8 mouse cellular contexts compared by ENCODE assay signal in the genomic region with DNA sequence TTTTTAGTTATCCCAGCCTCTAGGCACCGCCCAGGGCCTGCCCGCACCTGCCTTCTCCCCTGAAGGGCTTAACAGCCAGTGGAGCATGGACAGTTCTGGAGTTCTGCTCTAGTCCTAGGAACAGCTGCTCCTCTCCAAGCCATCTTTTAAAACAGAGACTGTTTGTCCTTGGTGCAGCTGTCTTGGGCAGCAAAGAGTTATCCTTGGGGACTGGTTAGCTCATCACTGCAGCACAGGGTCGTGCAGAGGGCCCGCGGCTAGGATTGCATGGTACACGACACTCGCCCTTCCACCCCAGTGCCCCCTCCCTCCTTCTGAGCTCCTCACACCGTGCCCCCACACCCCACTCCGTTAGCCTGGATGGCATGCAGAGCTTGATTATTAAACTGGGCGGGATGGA. TPM values are rescaled to one million over a fixed set of nuclear protein-coding genes. Genes with fewer than 3 reads are reported as not detected.
DNase-seq lines count a peak whose midpoint lies in the region; ATAC-seq lines count a peak whose summit lies in the region.

No protein-coding gene starts in this region.

- H3K9ac ChIP-seq in kidney, embryonic 15.5 days: no peak overlapping the region
- H3K9ac ChIP-seq in embryonic facial prominence, embryonic 13.5 days: 0 out of 2 replicates have a peak overlapping the region, but pooled peaks have one; percentile 17
- peak overlapping the region; percentile 55; the same call in 1 of the 2 replicates for H3K9ac ChIP-seq in hindbrain, embryonic 12.5 days
- H3K9ac ChIP-seq in midbrain, embryonic 16.5 days (ENCODE audit: low read depth, low read length): peak overlapping the region; percentile 92

- DNase-seq in kidney, postnatal 36 days: no peak
- DNase-seq in lung, postnatal 25 days (ENCODE audit: low spot score): no peak
- no peak for DNase-seq in cerebellum, adult 11 months

- no peaks in the 10 kb centered on the region for H3K27me3 ChIP-seq in kidney, embryonic 15.5 days
- no peaks in the 10 kb centered on the region for H3K27me3 ChIP-seq in embryonic facial prominence, embryonic 13.5 days
- H3K27me3 ChIP-seq in hindbrain, embryonic 12.5 days: no peaks in the 10 kb centered on the region
- no peaks in the 10 kb centered on the region for H3K27me3 ChIP-seq in midbrain, embryonic 16.5 days (ENCODE audit: control insufficient read depth, insufficient read depth, low read depth, low read length)

- WGBS in kidney, embryonic 15.5 days: 38% methylated on average over 10 of the region's 10 CpGs
- WGBS in embryonic facial prominence, embryonic 13.5 days: 56% methylated on average over 10 of the region's 10 CpGs
- 52% methylated on average over 10 of the region's 10 CpGs for WGBS in hindbrain, embryonic 12.5 days
- 61% methylated on average over 10 of the region's 10 CpGs for WGBS in midbrain, embryonic 16.5 days

- peak overlapping the region; percentile 76 for H3K4me2 ChIP-seq in kidney, embryonic 15.5 days
- peak overlapping the region; percentile 93; the same call in 1 of the 2 replicates for H3K4me2 ChIP-seq in embryonic facial prominence, embryonic 13.5 days
- peak overlapping the region; percentile 72 for H3K4me2 ChIP-seq in hindbrain, embryonic 12.5 days (replicated peaks)
- peak overlapping the region; percentile 98 for H3K4me2 ChIP-seq in midbrain, embryonic 16.5 days (ENCODE audit: low read length)

- ATAC-seq in kidney, embryonic 15.5 days (replicated peaks; ENCODE audit: low FRiP score): no peak; the same call in 1 of the 2 replicates
- no peak for ATAC-seq in embryonic facial prominence, embryonic 13.5 days (ENCODE audit: insufficient number of reproducible peaks, insufficient read depth, low FRiP score, low TSS enrichment, low read depth)
- ATAC-seq in hindbrain, embryonic 12.5 days (ENCODE audit: low FRiP score): no peak
- ATAC-seq in midbrain, embryonic 16.5 days: no peak
- no peak for ATAC-seq in megakaryocyte progenitor cell, adult 5-6 weeks (replicated peaks; ENCODE audit: poor library complexity)

- H3K4me3 ChIP-seq in kidney, embryonic 15.5 days (replicated peaks): no peak overlapping the region; the same call in 1 of the 2 replicates
- peak overlapping the region; percentile 8; the same call in 1 of the 2 replicates for H3K4me3 ChIP-seq in embryonic facial prominence, embryonic 13.5 days
- 0 out of 2 replicates have a peak overlapping the region, but pooled peaks have one; percentile 7 for H3K4me3 ChIP-seq in hindbrain, embryonic 12.5 days
- peak overlapping the region; percentile 7; the same call in 1 of the 2 replicates for H3K4me3 ChIP-seq in midbrain, embryonic 16.5 days (ENCODE audit: low read depth, low read length)

- peak overlapping the region; percentile 79 for H3K27ac ChIP-seq in kidney, embryonic 15.5 days
- no peak overlapping the region; the same call in 1 of the 2 replicates for H3K27ac ChIP-seq in embryonic facial prominence, embryonic 13.5 days
- peak overlapping the region; percentile 48 for H3K27ac ChIP-seq in hindbrain, embryonic 12.5 days
- H3K27ac ChIP-seq in midbrain, embryonic 16.5 days (ENCODE audit: low read length): no peak overlapping the region

- peaks cover 61% of the 10 kb centered on the region for H3K4me1 ChIP-seq in kidney, embryonic 15.5 days
- peaks cover 35% of the 10 kb centered on the region for H3K4me1 ChIP-seq in embryonic facial prominence, embryonic 13.5 days
- H3K4me1 ChIP-seq in hindbrain, embryonic 12.5 days: peaks cover 46% of the 10 kb centered on the region
- peaks cover 38% of the 10 kb centered on the region for H3K4me1 ChIP-seq in midbrain, embryonic 16.5 days (ENCODE audit: control insufficient read depth, insufficient read depth, low read length)

- peaks cover 32% of the 10 kb centered on the region for H3K36me3 ChIP-seq in kidney, embryonic 15.5 days
- H3K36me3 ChIP-seq in embryonic facial prominence, embryonic 13.5 days: peaks cover 41% of the 10 kb centered on the region
- H3K36me3 ChIP-seq in hindbrain, embryonic 12.5 days: peaks cover 25% of the 10 kb centered on the region
- H3K36me3 ChIP-seq in midbrain, embryonic 16.5 days (ENCODE audit: control insufficient read depth, insufficient read depth, low read length): peaks cover 11% of the 10 kb centered on the region; the same call in 1 of the 2 replicates

- H3K9me3 ChIP-seq in kidney, embryonic 15.5 days (replicated peaks): no peaks in the 10 kb centered on the region
- no peaks in the 10 kb centered on the region for H3K9me3 ChIP-seq in embryonic facial prominence, embryonic 13.5 days
- no peaks in the 10 kb centered on the region for H3K9me3 ChIP-seq in hindbrain, embryonic 12.5 days (replicated peaks)
- H3K9me3 ChIP-seq in midbrain, embryonic 16.5 days (replicated peaks; ENCODE audit: control insufficient read depth, low read length, poor library complexity, severe bottlenecking): no peaks in the 10 kb centered on the region

RNA-seq across cellular contexts. Expression of a gene that starts 2.3 kb away (rescaled TPM):
- polyA plus RNA-seq in kidney, embryonic 15.5 days (2015; fragmentation: Nextera tagmentation; extraction: Ambion mirVana): 9.6 and 10.4 TPM in 2 replicates
- 15.5 and 17.6 TPM in 2 replicates for polyA plus RNA-seq in embryonic facial prominence, embryonic 13.5 days (2015; fragmentation: Nextera tagmentation; extraction: Ambion mirVana)
- polyA plus RNA-seq in hindbrain, embryonic 12.5 days (2016; fragmentation: Nextera tagmentation; extraction: Ambion mirVana): 19.2 and 21.3 TPM in 2 replicates
- polyA plus RNA-seq in midbrain, embryonic 16.5 days (2015; fragmentation: Nextera tagmentation; extraction: Ambion mirVana): 21.1 and 21.2 TPM in 2 replicates
- total RNA-seq in megakaryocyte progenitor cell, adult 5-6 weeks (2015): 14.3 and 18.1 TPM in 2 replicates
- 14.2 and 15.7 TPM in 2 replicates for total RNA-seq in megakaryocyte progenitor cell, adult 5-6 weeks (2017)

RNA-seq across cellular contexts. Expression of a gene that starts 15.6 kb away (rescaled TPM):
- polyA plus RNA-seq in kidney, embryonic 15.5 days (2015; fragmentation: Nextera tagmentation; extraction: Ambion mirVana): 65.0 and 69.0 TPM in 2 replicates
- 62.5 and 69.3 TPM in 2 replicates for polyA plus RNA-seq in embryonic facial prominence, embryonic 13.5 days (2015; fragmentation: Nextera tagmentation; extraction: Ambion mirVana)
- polyA plus RNA-seq in hindbrain, embryonic 12.5 days (2016; fragmentation: Nextera tagmentation; extraction: Ambion mirVana): 48.1 and 54.2 TPM in 2 replicates
- 49.2 and 49.3 TPM in 2 replicates for polyA plus RNA-seq in midbrain, embryonic 16.5 days (2015; fragmentation: Nextera tagmentation; extraction: Ambion mirVana)
- total RNA-seq in megakaryocyte progenitor cell, adult 5-6 weeks (2015): 42.8 and 43.7 TPM in 2 replicates
- total RNA-seq in megakaryocyte progenitor cell, adult 5-6 weeks (2017): 82.3 and 83.8 TPM in 2 replicates

RNA-seq across cellular contexts. Expression of a gene that starts 18.9 kb away (rescaled TPM):
- polyA plus RNA-seq in kidney, embryonic 15.5 days (2015; fragmentation: Nextera tagmentation; extraction: Ambion mirVana): 2,116 and 2,124 TPM in 2 replicates
- polyA plus RNA-seq in embryonic facial prominence, embryonic 13.5 days (2015; fragmentation: Nextera tagmentation; extraction: Ambion mirVana): 1,482 and 1,867 TPM in 2 replicates
- 1,498 and 1,567 TPM in 2 replicates for polyA plus RNA-seq in hindbrain, embryonic 12.5 days (2016; fragmentation: Nextera tagmentation; extraction: Ambion mirVana)
- 1,326 and 1,443 TPM in 2 replicates for polyA plus RNA-seq in midbrain, embryonic 16.5 days (2015; fragmentation: Nextera tagmentation; extraction: Ambion mirVana)
- 3,979 and 4,068 TPM in 2 replicates for total RNA-seq in megakaryocyte progenitor cell, adult 5-6 weeks (2015)
- total RNA-seq in megakaryocyte progenitor cell, adult 5-6 weeks (2017): 1,418 and 1,569 TPM in 2 replicates

RNA-seq across cellular contexts. Expression of a gene that starts 44.2 kb away (rescaled TPM):
- polyA plus RNA-seq in kidney, embryonic 15.5 days (2015; fragmentation: Nextera tagmentation; extraction: Ambion mirVana): 141 and 151 TPM in 2 replicates
- polyA plus RNA-seq in embryonic facial prominence, embryonic 13.5 days (2015; fragmentation: Nextera tagmentation; extraction: Ambion mirVana): 150 and 163 TPM in 2 replicates
- polyA plus RNA-seq in hindbrain, embryonic 12.5 days (2016; fragmentation: Nextera tagmentation; extraction: Ambion mirVana): 140 and 142 TPM in 2 replicates
- polyA plus RNA-seq in midbrain, embryonic 16.5 days (2015; fragmentation: Nextera tagmentation; extraction: Ambion mirVana): 39.4 and 41.2 TPM in 2 replicates
- 205 and 228 TPM in 2 replicates for total RNA-seq in megakaryocyte progenitor cell, adult 5-6 weeks (2015)
- 207 and 256 TPM in 2 replicates for total RNA-seq in megakaryocyte progenitor cell, adult 5-6 weeks (2017)

RNA-seq across cellular contexts. Expression of a gene that starts 44.3 kb away (rescaled TPM):
- polyA plus RNA-seq in kidney, embryonic 15.5 days (2015; fragmentation: Nextera tagmentation; extraction: Ambion mirVana): 220 and 238 TPM in 2 replicates
- polyA plus RNA-seq in embryonic facial prominence, embryonic 13.5 days (2015; fragmentation: Nextera tagmentation; extraction: Ambion mirVana): 216 and 218 TPM in 2 replicates
- polyA plus RNA-seq in hindbrain, embryonic 12.5 days (2016; fragmentation: Nextera tagmentation; extraction: Ambion mirVana): 163 and 165 TPM in 2 replicates
- 132 TPM in 2 replicates for polyA plus RNA-seq in midbrain, embryonic 16.5 days (2015; fragmentation: Nextera tagmentation; extraction: Ambion mirVana)
- total RNA-seq in megakaryocyte progenitor cell, adult 5-6 weeks (2015): 144 and 171 TPM in 2 replicates
- total RNA-seq in megakaryocyte progenitor cell, adult 5-6 weeks (2017): 128 and 156 TPM in 2 replicates

Comparison
In these comparisons a context has a peak if more than half of its experiments do, and no peak if none do; other contexts are left out.
1. H3K27ac ChIP-seq: peak in kidney, embryonic 15.5 days (single experiment) and hindbrain, embryonic 12.5 days (single experiment); none in embryonic facial prominence, embryonic 13.5 days (single experiment) and midbrain, embryonic 16.5 days (single experiment).
2. Peak in every context shown above with its lines, with median percentiles within 50 percentile points of each other: H3K4me2 ChIP-seq.